8 mouse cellular contexts compared by ENCODE assay signal in the genomic region with DNA sequence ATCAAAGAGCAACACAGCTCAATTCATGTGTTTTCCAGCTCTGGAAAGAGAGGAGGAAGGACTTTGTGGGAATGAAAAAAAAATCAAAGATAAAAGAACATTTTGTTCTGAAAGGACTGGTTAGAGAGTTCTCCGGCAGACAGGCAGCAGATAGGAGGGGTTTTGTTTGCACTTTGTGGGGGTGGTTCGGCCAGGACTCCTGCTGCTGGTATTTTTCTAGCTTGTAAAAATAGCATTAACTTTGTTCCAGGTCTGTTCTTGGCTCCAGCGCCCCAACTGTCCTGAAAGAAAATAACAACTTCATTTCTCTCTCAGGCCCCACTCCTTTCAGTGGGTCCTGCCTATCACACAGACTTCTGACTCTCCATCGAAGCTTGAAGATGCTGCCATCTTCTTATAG.
DNase-seq lines count a peak whose midpoint lies in the region.

No protein-coding gene starts in this region.

- DNase-seq in embryo, embryonic 11 days = peak; percentile 43
- no peak for DNase-seq in embryo, embryonic 10 days (ENCODE audit: low spot score)
- DNase-seq in right cerebral cortex, adult 18-20 months = peak; percentile 42
- no peak for DNase-seq in right cerebral cortex, postnatal 4 days
- peak; percentile 55 to 74 for DNase-seq in kidney, postnatal 36 days
- peak; percentile 31 for DNase-seq in lung, postnatal 36 days
- no peak for DNase-seq in c-Kit-positive CD71-positive TER-119-positive erythroid progenitor cells, embryonic 14.5 days (ENCODE audit: low spot score)
- DNase-seq in cerebellum, adult 18-20 months = no peak

Comparison
In these comparisons a context has a peak if more than half of its experiments do, and no peak if none do; other contexts are left out.
1. DNase-seq: peak in embryo, embryonic 11 days (single experiment), right cerebral cortex, adult 18-20 months (single experiment), kidney, postnatal 36 days (2 of 2) and lung, postnatal 36 days (single experiment); none in embryo, embryonic 10 days (single experiment), right cerebral cortex, postnatal 4 days (single experiment), c-Kit-positive CD71-positive TER-119-positive erythroid progenitor cells, embryonic 14.5 days (single experiment) and cerebellum, adult 18-20 months (0 of 2).